Mouse (Mus musculus): ENCODE results near the gene Hpcal4. TPM values are rescaled to one million over a fixed set of nuclear protein-coding genes. Genes with fewer than 3 reads are reported as not detected.

Hpcal4 gene
- polyA plus RNA-seq, 1 experiment from 2014 or later: 34.0 TPM

GRCm38 (mm10) chr4:123232841-123233240 lies 49.8 kb downstream of the Hpcal4 start:
- Histone ChIP-seq H3K4me3 (replicated peaks; ENCODE audit: low read length) (no peak overlapping the region), H3K36me3 (replicated peaks; ENCODE audit: control insufficient read depth, insufficient read depth) (no peaks in the 10 kb centered on the region), H3K4me1 (replicated peaks; ENCODE audit: control insufficient read depth, insufficient read depth, low read length) (0 out of 2 replicates have a peak, but pooled peaks cover 4% of the 10 kb centered on the region), H3K9me3 (ENCODE audit: control insufficient read depth, low read length) (no peaks in the 10 kb centered on the region), H3K4me2 (replicated peaks) (no peak overlapping the region; the same call in 1 of the 2 replicates), H3K9ac (no peak overlapping the region), H3K27me3 (ENCODE audit: control insufficient read depth, insufficient read depth, low read length) (peaks cover 23% of the 10 kb centered on the region), H3K27ac (no peak overlapping the region)
- 64% methylated on average over 3 of the region's 3 CpGs for WGBS
- ATAC-seq (ENCODE audit: low FRiP score): no peak
- no peak for DNase-seq (ENCODE audit: low spot score)

DNA sequence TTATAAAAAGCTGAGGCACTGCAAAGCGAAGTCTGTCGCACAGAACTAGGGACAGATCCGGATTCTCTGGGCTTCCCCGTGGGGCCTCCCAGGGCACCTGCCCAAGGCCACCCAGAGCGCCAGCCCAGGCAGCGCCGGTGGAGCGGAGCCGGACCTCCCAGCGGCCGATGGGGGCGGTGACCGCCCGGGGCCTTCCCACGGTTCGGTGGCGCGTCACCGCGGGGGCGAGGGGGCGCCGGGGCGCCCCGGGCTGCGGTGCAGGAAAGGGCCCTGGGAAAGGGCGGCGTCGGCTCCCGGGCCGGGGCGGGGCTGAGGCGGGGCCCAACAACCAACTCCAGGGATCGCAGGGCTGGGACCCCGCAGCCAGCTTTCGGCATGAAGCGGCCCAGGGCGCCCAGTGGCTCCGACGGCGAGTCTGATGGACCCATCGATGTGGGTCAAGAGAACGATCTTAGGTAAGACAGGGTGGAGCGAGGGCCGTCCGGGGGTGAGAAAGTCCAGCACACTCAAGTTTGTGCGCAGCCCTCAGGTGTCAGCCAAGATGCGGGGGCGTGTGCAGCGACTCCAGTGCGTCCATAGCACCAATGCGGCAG lies 50.6 kb downstream of the Hpcal4 start, which contains the start of gene Heyl:
Gene Heyl, plus strand, starts transcription at position 65 of the 593 bp plus-strand sequence.
- H3K4me3 ChIP-seq (replicated peaks; ENCODE audit: low read length): peak within 1 kb of the TSS; percentile 29
- H3K27ac ChIP-seq: no peak within 1 kb of the TSS
- peak within 1 kb of the TSS; percentile 56 for H3K4me2 ChIP-seq (replicated peaks)
- ATAC-seq (ENCODE audit: low FRiP score): peak; percentile 37; the same call in 1 of the 2 replicates
- no peak for DNase-seq (ENCODE audit: low spot score)
- no peaks in the 10 kb centered on the region for H3K36me3 ChIP-seq (replicated peaks; ENCODE audit: control insufficient read depth, insufficient read depth)
- peaks cover 26% of the 10 kb centered on the region for H3K27me3 ChIP-seq (ENCODE audit: control insufficient read depth, insufficient read depth, low read length)
- H3K9ac ChIP-seq: no peak within 1 kb of the TSS
- H3K9me3 ChIP-seq (ENCODE audit: control insufficient read depth, low read length): no peaks in the 10 kb centered on the region
- H3K4me1 ChIP-seq (replicated peaks; ENCODE audit: control insufficient read depth, insufficient read depth, low read length): 0 out of 2 replicates have a peak, but pooled peaks cover 4% of the 10 kb centered on the region
- 2% methylated on average over 52 of the region's 52 CpGs for WGBS

DNA sequence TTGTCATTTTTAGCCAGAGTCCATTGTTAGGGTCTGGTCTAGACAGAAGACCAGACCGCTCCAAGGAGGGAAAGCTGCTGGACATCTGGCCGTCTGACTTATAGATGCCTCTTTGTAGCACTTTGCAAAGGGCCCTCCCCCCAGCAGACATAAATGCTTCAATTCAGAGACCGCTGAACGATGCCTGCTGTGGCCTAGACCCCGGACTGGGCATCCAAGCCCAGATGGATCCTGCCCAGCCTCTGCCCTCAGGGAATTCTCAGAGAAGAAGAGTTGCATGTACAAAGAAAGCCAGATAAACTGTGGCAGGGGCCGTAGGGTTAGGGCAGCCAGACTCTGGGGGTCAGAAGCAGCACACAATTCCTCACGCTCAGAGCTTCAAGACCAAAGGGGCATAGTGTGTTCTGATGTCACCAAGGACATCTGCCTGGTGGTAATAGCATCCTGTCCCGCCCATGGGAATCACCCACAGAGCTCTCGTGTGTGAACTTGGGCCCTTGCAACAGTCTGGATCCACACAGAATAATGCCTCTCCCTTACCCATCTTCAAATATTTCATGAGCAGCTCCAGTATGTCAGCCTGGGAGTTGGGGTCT lies 52.9 kb downstream of the Hpcal4 start:
- Histone ChIP-seq H3K27ac (no peak overlapping the region), H3K4me2 (replicated peaks) (0 out of 2 replicates have a peak overlapping the region, but pooled peaks have one; percentile 19), H3K36me3 (replicated peaks; ENCODE audit: control insufficient read depth, insufficient read depth) (no peaks in the 10 kb centered on the region), H3K9ac (no peak overlapping the region), H3K4me3 (replicated peaks; ENCODE audit: low read length) (no peak overlapping the region), H3K9me3 (ENCODE audit: control insufficient read depth, low read length) (no peaks in the 10 kb centered on the region), H3K27me3 (ENCODE audit: control insufficient read depth, insufficient read depth, low read length) (peaks cover 40% of the 10 kb centered on the region), H3K4me1 (replicated peaks; ENCODE audit: control insufficient read depth, insufficient read depth, low read length) (peaks cover 15% of the 10 kb centered on the region; the same call in 1 of the 2 replicates)
- no peak for DNase-seq (ENCODE audit: low spot score)
- 53% methylated on average over 9 of the region's 9 CpGs for WGBS
- ATAC-seq (ENCODE audit: low FRiP score): no peak

GRCm38 (mm10) chr4:123236431-123237031 lies 53.5 kb downstream of the Hpcal4 start:
- Histone ChIP-seq H3K4me2 (replicated peaks) (0 out of 2 replicates have a peak overlapping the region, but pooled peaks have one; percentile 19), H3K9me3 (ENCODE audit: control insufficient read depth, low read length) (no peaks in the 10 kb centered on the region), H3K4me1 (replicated peaks; ENCODE audit: control insufficient read depth, insufficient read depth, low read length) (peaks cover 15% of the 10 kb centered on the region; the same call in 1 of the 2 replicates), H3K4me3 (replicated peaks; ENCODE audit: low read length) (no peak overlapping the region), H3K27me3 (ENCODE audit: control insufficient read depth, insufficient read depth, low read length) (peaks cover 40% of the 10 kb centered on the region), H3K27ac (no peak overlapping the region), H3K36me3 (replicated peaks; ENCODE audit: control insufficient read depth, insufficient read depth) (no peaks in the 10 kb centered on the region), H3K9ac (no peak overlapping the region)
- no peak for ATAC-seq (ENCODE audit: low FRiP score)
- no peak for DNase-seq (ENCODE audit: low spot score)
- 84% methylated on average over 13 of the region's 13 CpGs for WGBS

DNA sequence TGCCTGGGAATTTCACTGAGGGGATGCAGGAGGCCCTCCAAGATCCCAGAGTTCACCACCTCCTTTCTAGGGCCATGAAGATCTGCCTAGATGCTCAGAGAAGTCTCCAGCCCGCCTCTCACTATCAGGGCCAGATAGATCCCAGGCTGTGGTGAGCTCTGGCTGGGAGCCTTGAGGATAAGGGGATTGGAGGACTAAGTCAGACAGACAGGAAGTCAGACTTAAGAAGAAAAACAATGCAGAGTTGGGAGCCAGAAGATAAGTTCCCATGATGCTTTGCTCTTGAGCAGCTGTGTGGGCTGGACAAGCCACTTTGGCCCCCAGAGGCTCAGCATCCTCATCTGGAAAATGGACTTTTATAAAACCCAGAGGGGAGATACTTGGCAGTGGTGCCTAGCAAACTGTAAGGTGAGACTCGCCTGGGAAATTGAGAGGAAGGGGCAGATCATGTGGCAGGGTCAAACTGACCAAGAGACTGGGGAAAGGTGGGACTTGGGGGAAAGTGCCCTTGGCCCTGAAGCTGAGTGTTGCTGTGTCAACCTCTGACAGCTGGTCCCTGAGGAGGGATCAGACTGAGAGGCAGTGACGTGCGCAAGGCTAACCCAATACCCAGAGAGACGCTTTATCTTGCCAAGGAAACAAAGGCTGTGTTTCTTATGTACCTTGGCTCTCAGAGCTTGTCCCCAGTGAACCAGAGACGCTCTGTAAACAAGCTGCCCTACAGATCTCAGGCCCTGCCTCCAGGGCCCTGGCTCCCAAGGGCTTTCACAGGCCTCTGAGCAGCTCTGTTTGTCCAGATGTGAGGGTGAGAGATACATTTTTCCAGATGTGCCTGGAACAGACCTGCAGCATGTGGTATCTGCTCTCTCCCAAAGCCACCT lies 54.6 kb downstream of the Hpcal4 start:
- Histone ChIP-seq H3K4me2 (replicated peaks) (no peak overlapping the region; the same call in 1 of the 2 replicates), H3K27ac (no peak overlapping the region), H3K4me1 (replicated peaks; ENCODE audit: control insufficient read depth, insufficient read depth, low read length) (peaks cover 15% of the 10 kb centered on the region; the same call in 1 of the 2 replicates), H3K27me3 (ENCODE audit: control insufficient read depth, insufficient read depth, low read length) (peaks cover 38% of the 10 kb centered on the region), H3K36me3 (replicated peaks; ENCODE audit: control insufficient read depth, insufficient read depth) (no peaks in the 10 kb centered on the region), H3K9ac (no peak overlapping the region), H3K9me3 (ENCODE audit: control insufficient read depth, low read length) (no peaks in the 10 kb centered on the region), H3K4me3 (replicated peaks; ENCODE audit: low read length) (no peak overlapping the region)
- whole genome bisulfite sequencing: 64% methylated on average over 6 of the region's 6 CpGs
- DNase-seq (ENCODE audit: low spot score) (no peak), ATAC-seq (ENCODE audit: low FRiP score) (no peak)

- H3K4me3 ChIP-seq (replicated peaks; ENCODE audit: low read length): peak overlapping the region; percentile 32
- ATAC-seq (ENCODE audit: low FRiP score): peak; percentile 60; the same call in 1 of the 2 replicates
Measured at GRCm38 (mm10) chr4:123239361-123240203, 56.6 kb downstream of the Hpcal4 start.

More at GRCm38 (mm10) chr4:123239361-123240203, 56.6 kb downstream of the Hpcal4 start:
- H3K27ac ChIP-seq: no peak overlapping the region; the same call in 1 of the 2 replicates
- H3K36me3 ChIP-seq (replicated peaks; ENCODE audit: control insufficient read depth, insufficient read depth): no peaks in the 10 kb centered on the region
- no peaks in the 10 kb centered on the region for H3K9me3 ChIP-seq (ENCODE audit: control insufficient read depth, low read length)
- 0 out of 2 replicates have a peak overlapping the region, but pooled peaks have one; percentile 43 for H3K9ac ChIP-seq
- WGBS: 5% methylated on average over 54 of the region's 58 CpGs
- H3K4me1 ChIP-seq (replicated peaks; ENCODE audit: control insufficient read depth, insufficient read depth, low read length): peaks cover 11% of the 10 kb centered on the region; the same call in 1 of the 2 replicates
- peak overlapping the region; percentile 54 for H3K4me2 ChIP-seq (replicated peaks)
- DNase-seq (ENCODE audit: low spot score): no peak
- peaks cover 19% of the 10 kb centered on the region for H3K27me3 ChIP-seq (ENCODE audit: control insufficient read depth, insufficient read depth, low read length)

Measured in hindbrain, embryonic 14.5 days (tissue).